Mouse (Mus musculus) midbrain, postnatal 0 days (tissue): ENCODE results near the gene Hectd1. TPM values are rescaled to one million over a fixed set of nuclear protein-coding genes. Genes with fewer than 3 reads are reported as not detected.
A peak's percentile ranks its signal among the peaks of the same experiment; 100 is the strongest.

Experiments used
- ATAC-seq: fragments of 200-750 bp; cut with Nextera tagmentation; 2 replicates; pipeline ENCODE4 v1.8.0; 2017; ENCODE audit warnings: moderate number of reproducible peaks, mild to moderate bottlenecking, moderate TSS enrichment, moderate library complexity; ENCODE audit not compliant: low FRiP score
- DNase-seq: peaks from one replicate; pipeline ENCODE4 v3.0.0-alpha.2; 2015; ENCODE audit warnings: low spot score
- H3K27ac ChIP-seq: fragments of 300-500 bp; sonication (generic); 2 replicates; pipeline ENCODE4 v1.5.1; 2014; ENCODE audit warnings: low read depth, mild to moderate bottlenecking, low read length, mixed read lengths
- H3K27me3 ChIP-seq: fragments of 300-500 bp; sonication (generic); 2 replicates; pipeline ENCODE4 v1.6.1; 2014; ENCODE audit warnings: low read length, control low read depth, mixed read lengths; ENCODE audit not compliant: insufficient read depth
- H3K36me3 ChIP-seq: fragments of 300-500 bp; sonication (generic); 2 replicates; pipeline ENCODE4 v1.6.1; 2014; ENCODE audit warnings: low read length, control low read depth, mixed read lengths; ENCODE audit not compliant: insufficient read depth
- H3K4me1 ChIP-seq: fragments of 300-500 bp; sonication (generic); 2 replicates; pipeline ENCODE4 v1.6.1; 2014; ENCODE audit warnings: mild to moderate bottlenecking, control low read depth, antibody characterized with exemption, low read length, mixed read lengths; ENCODE audit not compliant: insufficient read depth
- H3K4me2 ChIP-seq: fragments of 300-500 bp; sonication (generic); 2 replicates; pipeline ENCODE4 v1.6.1; 2014; ENCODE audit warnings: low read depth, mild to moderate bottlenecking, low read length, mixed read lengths; ENCODE audit not compliant: poor library complexity, severe bottlenecking
- H3K4me3 ChIP-seq: fragments of 300-500 bp; sonication (generic); 2 replicates; pipeline ENCODE4 v1.5.1; 2014; ENCODE audit warnings: low read depth, mild to moderate bottlenecking, low read length, moderate library complexity
- H3K9ac ChIP-seq: fragments of 300-500 bp; sonication (generic); replicated peaks from 2 replicates; pipeline ENCODE4 v1.6.1; 2014; ENCODE audit warnings: mild to moderate bottlenecking, low read length, moderate library complexity, mixed read lengths; ENCODE audit not compliant: poor library complexity, severe bottlenecking
- H3K9me3 ChIP-seq: fragments of 300-500 bp; sonication (generic); 2 replicates; pipeline ENCODE4 v1.6.1; 2016; ENCODE audit warnings: low read length, control low read depth
- CTCF ChIP-seq: IDR thresholded peaks from 2 replicates; pipeline ENCODE4 v1.5.1; 2016; ENCODE audit warnings: antibody characterized with exemption, mild to moderate bottlenecking
- WGBS: fragments of 180-500 bp; shearing (Covaris S2); extraction: QIAGEN DNeasy Blood & Tissue Kit; methylation state at CpG from one replicate; pipeline ENCODE4 v1.1.7; 2014; 5-methylcytosine and 5-hydroxymethylcytosine counted together
- polyA plus RNA-seq: library from polyadenylated mRNA; unstranded; fragments of >200 nt; fragmentation: Nextera tagmentation; extraction: Ambion mirVana; gene quantifications from 2 replicates; pipeline ENCODE4 v1.2.1, GENCODE M21; 2015
- total RNA-seq: library from RNA; depleted of rRNA; stranded (reverse); fragments of >200 nt; gene quantifications from 2 replicates; pipeline ENCODE4 v1.2.3, GENCODE M21; 2014

Hectd1 gene
- total and polyA plus RNA-seq, 2 experiments from 2014 or later = 29.5 to 75.7 TPM

- ATAC-seq (peak; percentile 85), DNase-seq (peak; percentile 74)
- Histone ChIP-seq H3K4me3 (no peak overlapping the region), H3K4me2 (no peak overlapping the region; the same call in 1 of the 2 replicates), H3K4me1 (peaks cover 11% of the 10 kb centered on the region), H3K9me3 (no peaks in the 10 kb centered on the region), H3K36me3 (no peaks in the 10 kb centered on the region), H3K9ac (no peak overlapping the region), H3K27me3 (no peaks in the 10 kb centered on the region), H3K27ac (peak overlapping the region; percentile 62)
- no peak for TF ChIP-seq CTCF
- WGBS = 6% methylated on average over 4 of the region's 4 CpGs
These were observed 36.4 kb upstream of the Hectd1 start for GRCm38 (mm10) chr12:51865790-51866179.

GRCm38 (mm10) chr12:51865061-51865789 is 35.9 kb upstream of the Hectd1 start:
- H3K4me3 ChIP-seq = no peak overlapping the region

GRCm38 (mm10) chr12:51863116-51864002 is 34.0 kb upstream of the Hectd1 start:
- 95% methylated on average over 14 of the region's 14 CpGs for WGBS
- H3K4me1 ChIP-seq = peaks cover 11% of the 10 kb centered on the region
- no peaks in the 10 kb centered on the region for H3K36me3 ChIP-seq
- no peak overlapping the region for H3K4me2 ChIP-seq
- H3K27me3 ChIP-seq = no peaks in the 10 kb centered on the region
- TF ChIP-seq CTCF = no peak
- no peak overlapping the region for H3K27ac ChIP-seq
- no peak overlapping the region for H3K9ac ChIP-seq
- DNase-seq (no peak), ATAC-seq (no peak)
- no peak overlapping the region for H3K4me3 ChIP-seq
- H3K9me3 ChIP-seq = no peaks in the 10 kb centered on the region

More at GRCm38 (mm10) chr12:51865061-51865789, 35.9 kb upstream of the Hectd1 start:
- Histone ChIP-seq H3K4me2 (no peak overlapping the region), H3K27me3 (no peaks in the 10 kb centered on the region), H3K36me3 (no peaks in the 10 kb centered on the region), H3K4me1 (peaks cover 11% of the 10 kb centered on the region), H3K9ac (no peak overlapping the region; the same call in 1 of the 2 replicates), H3K27ac (peak overlapping the region; percentile 62), H3K9me3 (no peaks in the 10 kb centered on the region)
- no peak for DNase-seq
- TF ChIP-seq CTCF = no peak
- peak; percentile 15; the same call in 1 of the 2 replicates for ATAC-seq
- WGBS = 42% methylated on average over 9 of the region's 9 CpGs

GRCm38 (mm10) chr12:51858134-51859028 is 29.0 kb upstream of the Hectd1 start:
- Histone ChIP-seq H3K27ac (no peak overlapping the region), H3K27me3 (no peaks in the 10 kb centered on the region), H3K9me3 (no peaks in the 10 kb centered on the region), H3K4me2 (no peak overlapping the region), H3K4me3 (no peak overlapping the region), H3K9ac (no peak overlapping the region), H3K4me1 (no peaks in the 10 kb centered on the region), H3K36me3 (no peaks in the 10 kb centered on the region)
- WGBS = 74% methylated on average over 13 of the region's 13 CpGs
- ATAC-seq = no peak
- TF ChIP-seq CTCF = no peak
- no peak for DNase-seq

GRCm38 (mm10) chr12:51856768-51857295 is 27.5 kb upstream of the Hectd1 start:
- Histone ChIP-seq H3K4me3 (no peak overlapping the region), H3K36me3 (no peaks in the 10 kb centered on the region), H3K9me3 (no peaks in the 10 kb centered on the region), H3K27ac (no peak overlapping the region), H3K4me2 (no peak overlapping the region), H3K9ac (no peak overlapping the region), H3K4me1 (no peaks in the 10 kb centered on the region), H3K27me3 (no peaks in the 10 kb centered on the region)
- ATAC-seq = no peak
- no peak for TF ChIP-seq CTCF
- 95% methylated on average over 8 of the region's 8 CpGs for WGBS
- DNase-seq = no peak
